Mouse (Mus musculus): ENCODE results near the gene Rdh5.

Gene Rdh5

GRCm38 (mm10) chr10:128922822-128923012 lies at the start of gene Rdh5:
Gene Rdh5 (minus strand): TSS chr10:128922888.
- no peak for DNase-seq (ENCODE audit: extremely low spot score, low spot score)

DNA sequence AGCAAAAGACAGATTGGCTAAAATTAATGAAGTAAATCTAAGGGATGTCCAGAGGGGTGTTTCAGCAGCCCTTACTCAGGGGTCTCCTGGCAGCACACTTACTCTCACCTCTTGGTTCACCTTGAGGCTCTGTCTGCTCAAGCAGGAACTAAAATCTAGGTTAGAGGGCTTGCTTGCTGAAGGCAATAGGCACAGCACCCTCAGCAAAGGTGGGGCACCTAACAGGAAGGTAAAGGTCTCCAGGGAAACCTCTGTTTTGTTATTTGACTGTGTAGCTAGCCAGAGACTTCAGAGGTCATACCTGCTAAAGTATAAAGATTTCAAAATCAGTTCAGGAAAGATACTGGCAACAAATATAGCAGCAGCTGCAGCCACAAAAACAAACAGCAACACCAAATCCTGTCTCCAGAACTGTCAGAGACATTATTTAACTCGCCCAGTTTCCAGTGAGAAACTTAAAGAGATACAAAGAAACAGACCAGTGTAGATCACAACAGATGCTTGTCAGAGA lies 48.1 kb upstream of the Rdh5 start:
- no peak for DNase-seq (ENCODE audit: extremely low spot score, low spot score)

GRCm38 (mm10) chr10:128968341-128968749 lies 45.7 kb upstream of the Rdh5 start:
- DNase-seq (ENCODE audit: extremely low spot score, low spot score): no peak

- DNase-seq (ENCODE audit: extremely low spot score, low spot score): no peak
Measured at GRCm38 (mm10) chr10:128965871-128966270, 43.2 kb upstream of the Rdh5 start.

DNA sequence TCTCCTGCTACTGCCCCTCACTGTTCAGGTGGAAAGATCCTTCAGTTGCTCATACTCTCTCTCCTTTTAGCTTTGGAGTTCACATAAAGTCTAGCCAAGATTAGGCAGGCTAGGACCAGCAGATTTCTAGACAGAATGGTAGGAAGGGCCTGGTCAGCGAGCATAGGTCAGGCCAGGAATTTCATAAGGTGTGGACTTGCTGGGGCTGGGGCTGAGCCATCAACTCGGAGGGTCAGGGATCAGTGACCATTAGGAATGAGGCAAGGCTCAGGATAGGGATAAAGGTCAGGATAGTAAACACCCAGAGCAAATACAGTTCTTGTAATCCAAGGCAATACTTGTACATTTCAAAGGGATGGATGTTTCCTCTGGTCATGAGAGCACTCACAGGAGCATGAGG lies 42.3 kb upstream of the Rdh5 start:
- no peak for DNase-seq (ENCODE audit: extremely low spot score, low spot score)

- DNase-seq (ENCODE audit: extremely low spot score, low spot score): no peak
Measured at GRCm38 (mm10) chr10:128960590-128961584, 38.2 kb upstream of the Rdh5 start, which contains the start of gene Mettl7b. Gene Mettl7b (minus strand): TSS chr10:128960988.

GRCm38 (mm10) chr10:128960142-128960541 lies 37.5 kb upstream of the Rdh5 start:
- no peak for DNase-seq (ENCODE audit: extremely low spot score, low spot score)

DNA sequence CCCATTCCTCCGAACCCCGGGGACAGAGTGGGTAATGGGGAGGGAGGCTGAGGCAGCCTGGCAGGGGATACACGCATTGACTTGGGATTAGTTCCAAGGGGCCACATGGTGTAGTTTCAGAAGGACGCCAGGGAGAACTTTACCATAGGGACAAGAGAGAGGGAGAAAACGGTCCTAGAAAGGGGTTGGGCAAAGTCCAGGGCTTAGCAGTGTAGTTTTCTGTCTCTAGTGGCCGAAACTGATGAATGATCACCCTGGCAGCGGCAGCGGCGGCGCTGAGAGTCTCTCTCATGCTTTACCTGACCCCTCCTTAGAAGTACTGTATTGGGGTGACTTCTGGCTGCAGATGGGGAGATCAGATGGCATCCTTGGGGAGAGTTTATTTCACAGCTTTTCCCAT lies 35.7 kb upstream of the Rdh5 start:
- no peak for DNase-seq (ENCODE audit: extremely low spot score, low spot score)

GRCm38 (mm10) chr10:128950208-128950887 lies 27.7 kb upstream of the Rdh5 start:
- no peak for DNase-seq (ENCODE audit: extremely low spot score, low spot score)

GRCm38 (mm10) chr10:128947496-128947895 lies 24.8 kb upstream of the Rdh5 start:
- DNase-seq (ENCODE audit: extremely low spot score, low spot score): no peak

- no peak for DNase-seq (ENCODE audit: extremely low spot score, low spot score)
Measured at GRCm38 (mm10) chr10:128945675-128946074, 23.0 kb upstream of the Rdh5 start.

GRCm38 (mm10) chr10:128940475-128941061 lies 17.9 kb upstream of the Rdh5 start:
- DNase-seq (ENCODE audit: extremely low spot score, low spot score): no peak

- no peak for DNase-seq (ENCODE audit: extremely low spot score, low spot score)
Measured at GRCm38 (mm10) chr10:128938974-128939373, 16.3 kb upstream of the Rdh5 start.

DNA sequence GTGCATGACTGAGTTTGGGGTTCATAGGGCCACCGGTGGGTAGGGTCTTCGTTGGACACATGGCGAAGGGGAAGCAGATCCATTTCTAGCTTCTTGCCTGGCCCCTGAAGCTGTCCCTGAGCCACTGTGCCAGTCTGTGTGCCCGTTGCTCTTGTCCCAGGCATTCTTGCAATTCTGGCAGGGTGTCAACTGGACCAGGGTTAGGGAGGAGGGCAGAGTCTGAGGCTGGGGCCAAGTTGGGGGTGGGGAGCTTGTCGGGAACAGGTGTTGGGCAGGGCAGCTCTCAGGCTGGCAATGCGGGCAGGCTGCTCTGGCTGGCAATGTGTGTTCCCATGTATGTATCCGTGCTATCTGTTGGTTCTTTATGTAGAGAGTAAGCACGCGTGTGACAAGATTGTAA lies 15.8 kb upstream of the Rdh5 start:
- DNase-seq (ENCODE audit: extremely low spot score, low spot score): no peak

DNA sequence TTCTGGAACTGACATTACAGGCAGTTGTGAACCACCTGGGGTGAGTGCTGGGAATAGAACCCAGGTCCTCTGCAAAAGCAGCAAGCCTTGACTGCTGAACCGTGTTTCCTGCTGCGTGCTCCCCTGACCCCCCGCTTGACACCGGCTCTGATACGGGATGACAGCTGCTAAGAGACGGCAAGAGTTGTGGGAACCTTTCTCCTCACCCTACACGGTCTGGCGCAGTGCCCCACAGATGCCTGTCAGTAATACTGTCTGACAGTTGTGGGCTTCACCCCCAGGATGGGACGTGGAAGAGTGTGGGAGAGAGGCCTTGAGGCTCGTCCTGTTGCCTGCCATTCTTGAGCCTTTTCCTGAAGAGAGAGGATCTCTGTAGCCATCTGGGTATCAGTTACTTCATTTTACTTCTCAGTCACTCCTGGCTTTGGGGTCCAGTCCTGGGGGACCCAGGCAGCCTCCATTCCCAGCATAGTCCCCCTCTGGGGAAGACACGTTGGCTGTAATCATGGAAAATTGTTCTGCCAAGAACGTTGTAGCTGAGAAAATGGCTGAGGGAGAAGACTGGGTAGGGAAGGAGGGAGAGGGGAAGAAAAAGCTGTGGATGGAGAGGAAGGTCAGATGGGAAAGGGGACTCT lies 15.2 kb upstream of the Rdh5 start:
- no peak for DNase-seq (ENCODE audit: extremely low spot score, low spot score)

DNA sequence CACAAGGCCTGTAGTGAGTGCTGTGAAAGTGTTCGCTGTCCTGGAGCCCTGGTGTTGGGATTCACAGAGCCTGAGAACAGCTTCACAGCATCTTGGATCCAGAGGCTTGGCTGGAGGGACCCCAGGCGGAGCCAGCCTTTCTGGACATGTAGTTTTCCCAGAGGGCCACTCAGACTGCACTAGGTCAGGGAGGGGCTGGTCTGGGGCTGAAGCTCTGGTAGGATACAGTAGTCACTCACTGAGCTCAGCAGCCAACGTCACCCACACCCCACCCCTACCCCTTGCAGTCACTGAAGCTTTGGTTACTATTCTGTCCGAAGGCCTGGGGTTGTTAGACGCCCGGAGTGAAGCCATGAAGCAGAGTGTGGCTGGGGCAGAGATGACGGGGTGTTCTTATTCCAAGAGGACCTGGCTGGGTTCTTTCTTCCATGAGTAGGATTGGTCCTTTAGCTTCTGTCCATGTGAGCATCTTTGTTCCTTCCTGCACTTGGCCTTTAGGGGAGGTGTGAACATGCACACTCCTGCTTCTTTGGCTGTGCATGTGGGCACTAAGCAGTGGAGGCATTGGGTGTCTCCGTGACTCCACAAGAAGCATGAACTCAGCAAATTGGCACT lies 13.2 kb upstream of the Rdh5 start:
- no peak for DNase-seq (ENCODE audit: extremely low spot score, low spot score)

GRCm38 (mm10) chr10:128934997-128935787 lies 12.5 kb upstream of the Rdh5 start:
- DNase-seq (ENCODE audit: extremely low spot score, low spot score): no peak

DNA sequence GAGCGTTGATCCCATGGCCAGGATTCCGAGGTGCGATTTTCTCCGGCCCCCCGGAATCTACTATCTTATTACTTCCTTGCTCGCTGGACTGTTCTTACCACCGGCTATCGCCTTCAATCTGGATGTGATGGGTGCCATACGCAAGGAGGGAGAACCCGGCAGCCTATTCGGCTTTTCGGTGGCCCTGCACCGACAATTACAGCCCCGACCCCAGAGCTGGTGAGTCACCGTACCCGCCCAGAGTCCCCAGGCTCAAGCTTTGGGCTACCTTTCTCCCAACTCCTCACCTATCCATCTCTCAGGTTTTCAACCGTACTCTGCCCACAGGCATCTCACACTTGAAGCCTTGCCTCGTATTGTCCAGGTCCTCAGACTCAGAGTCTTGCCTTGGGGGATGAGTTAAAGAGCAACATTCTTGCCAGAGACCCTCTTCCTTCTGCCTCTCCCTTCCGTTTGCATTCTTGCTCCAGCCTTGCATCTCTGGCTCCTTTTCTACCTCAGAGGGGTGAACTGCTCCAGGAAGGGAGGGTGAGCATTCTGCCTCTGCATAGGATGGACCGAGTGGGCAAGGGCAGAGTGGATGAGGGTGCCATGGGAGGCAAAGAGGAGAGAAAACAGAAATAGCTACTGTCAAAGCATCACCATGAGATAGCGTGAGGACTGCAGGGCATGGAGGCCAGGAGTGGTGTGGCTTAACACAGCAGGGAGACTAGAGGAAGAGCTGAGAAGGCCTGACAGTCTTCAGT lies 11.5 kb upstream of the Rdh5 start:
- DNase-seq (ENCODE audit: extremely low spot score, low spot score): no peak

- peak; percentile 65 for DNase-seq (ENCODE audit: extremely low spot score, low spot score)
Measured at GRCm38 (mm10) chr10:128933574-128933973, 10.9 kb upstream of the Rdh5 start, which contains the start of gene Itga7. Gene Itga7 (plus strand): TSS chr10:128933818.

- no peak for DNase-seq (ENCODE audit: extremely low spot score, low spot score)
Measured at GRCm38 (mm10) chr10:128931441-128931840, 8.8 kb upstream of the Rdh5 start.

All from neural tube, embryonic 10.5 days (tissue).